ENCODE assay signal across 10 mouse cellular contexts in the genomic region with DNA sequence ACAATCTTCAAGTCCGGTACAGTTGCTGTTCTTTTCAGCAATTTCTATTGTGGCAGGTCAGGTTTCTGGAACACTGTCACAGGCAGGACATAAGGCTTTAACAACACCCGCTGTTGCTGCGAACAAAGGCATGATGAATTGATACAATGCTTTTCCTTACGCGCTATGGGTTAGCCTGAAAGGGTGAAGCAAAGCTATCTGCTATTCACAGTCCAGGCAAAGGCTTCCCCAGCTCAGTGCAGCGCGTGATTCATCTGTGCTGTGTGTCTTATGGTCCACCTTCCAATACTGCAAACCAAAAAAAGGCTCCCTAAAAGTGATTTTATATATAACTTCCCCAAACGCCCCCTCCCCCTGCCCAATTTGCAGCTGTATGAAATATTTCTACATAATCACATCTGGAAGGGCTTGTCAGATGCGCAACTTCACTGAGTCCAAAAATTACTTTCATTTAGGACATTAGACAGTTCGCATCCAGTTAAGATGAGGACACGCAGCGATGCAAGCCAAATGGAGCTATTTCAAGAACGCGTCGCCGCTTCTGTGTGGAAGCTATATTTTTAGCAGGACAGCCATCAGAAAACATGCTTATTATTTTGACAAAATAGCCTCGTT.
A peak's percentile ranks its signal among the peaks of the same experiment; 100 is the strongest.
DNase-seq lines count a peak whose midpoint lies in the region; ATAC-seq and TF ChIP-seq lines count a peak whose summit lies in the region.
"Had no signal": no experiment of that assay in that cellular context is flagged by ENCODE, and none has a peak within 500 bp of the region (broad histone marks: within the 10 kb centered on the region; RNA-seq: fewer than 3 reads in every experiment).

No protein-coding gene starts in this region.

- H3K4me1 ChIP-seq in lung, embryonic 14.5 days (ENCODE audit: insufficient read depth) = no peaks in the 10 kb centered on the region
- H3K4me1 ChIP-seq in lung, adult 2 months (ENCODE audit: control insufficient read depth, insufficient read depth, low read length) = no peaks in the 10 kb centered on the region
- H3K4me1 ChIP-seq in lung, postnatal 0 days (ENCODE audit: insufficient read depth, low read depth, low read length) = no peaks in the 10 kb centered on the region
- peaks cover 7% of the 10 kb centered on the region for H3K4me1 ChIP-seq in stomach, embryonic 16.5 days (ENCODE audit: control insufficient read depth, insufficient read depth, low read length)
- H3K4me1 ChIP-seq: megakaryocyte, embryonic 14.5 days had no signal

- ATAC-seq in lung, embryonic 14.5 days (ENCODE audit: insufficient read depth) = peak; percentile 41; the same call in 1 of the 2 replicates
- no peak for ATAC-seq in lung, postnatal 0 days
- ATAC-seq in stomach, embryonic 16.5 days (ENCODE audit: insufficient read depth, low FRiP score) = 0 out of 2 replicates have a peak, but pooled peaks have one; percentile 33

- no peak for DNase-seq in gastrocnemius, adult 2 months
- DNase-seq in gastrocnemius, adult 18-20 months (ENCODE audit: low spot score) = no peak
- peak; percentile 65 for DNase-seq in lung, embryonic 14.5 days
- no peak for DNase-seq in lung, adult 2 months
- DNase-seq in lung, postnatal 0 days (ENCODE audit: low spot score) = peak; percentile 43
- no peak for DNase-seq in cerebellum, adult 9-10 months
- DNase-seq in MN1 (ENCODE audit: low spot score) = no peak

- no peaks in the 10 kb centered on the region for H3K36me3 ChIP-seq in lung, embryonic 14.5 days (ENCODE audit: insufficient read depth)
- no peaks in the 10 kb centered on the region for H3K36me3 ChIP-seq in lung, postnatal 0 days (ENCODE audit: insufficient read depth, low read length)
- H3K36me3 ChIP-seq in stomach, embryonic 16.5 days (ENCODE audit: control insufficient read depth, insufficient read depth, low read length) = no peaks in the 10 kb centered on the region

- no peak overlapping the region for H3K27ac ChIP-seq in gastrocnemius, adult 2 months
- H3K27ac ChIP-seq in lung, embryonic 14.5 days (ENCODE audit: low read depth) = no peak overlapping the region
- no peak overlapping the region for H3K27ac ChIP-seq in lung, postnatal 0 days (ENCODE audit: low read length)
- H3K27ac ChIP-seq in stomach, embryonic 16.5 days (ENCODE audit: low read length) = no peak overlapping the region

- H3K27me3 ChIP-seq in lung, embryonic 14.5 days (ENCODE audit: insufficient read depth, low read length) = no peaks in the 10 kb centered on the region
- H3K27me3 ChIP-seq in lung, postnatal 0 days (replicated peaks; ENCODE audit: insufficient read depth, low read length) = no peaks in the 10 kb centered on the region
- H3K27me3 ChIP-seq in stomach, embryonic 16.5 days (ENCODE audit: control insufficient read depth, insufficient read depth, low read length) = no peaks in the 10 kb centered on the region
- H3K27me3 ChIP-seq: megakaryocyte, embryonic 14.5 days had no signal

- intact Hi-C loops in gastrocnemius, adult 2 months (cut with DNase I) = no loop called here

- no peak for TF ChIP-seq CTCF in gastrocnemius, adult 2 months (IDR thresholded peaks at IDR 0.05)
- TF ChIP-seq CTCF in lung, embryonic 14.5 days (IDR thresholded peaks at IDR 0.05; ENCODE audit: low read depth) = no peak
- no peak for TF ChIP-seq CTCF in lung, adult 2 months (IDR thresholded peaks at IDR 0.05; ENCODE audit: insufficient read depth, low read length)
- TF ChIP-seq CTCF in lung, postnatal 0 days (IDR thresholded peaks at IDR 0.05) = no peak

- H3K4me2 ChIP-seq in lung, embryonic 14.5 days = peak overlapping the region; percentile 37
- peak overlapping the region; percentile 29; the same call in 1 of the 2 replicates for H3K4me2 ChIP-seq in lung, postnatal 0 days (replicated peaks; ENCODE audit: low read depth, low read length)
- H3K4me2 ChIP-seq in stomach, embryonic 16.5 days (ENCODE audit: low read depth, low read length) = peak overlapping the region; percentile 41

- no peaks in the 10 kb centered on the region for H3K9me3 ChIP-seq in lung, embryonic 14.5 days (ENCODE audit: low read depth, low read length)
- no peaks in the 10 kb centered on the region for H3K9me3 ChIP-seq in lung, postnatal 0 days (ENCODE audit: low read length)
- no peaks in the 10 kb centered on the region; the same call in 1 of the 2 replicates for H3K9me3 ChIP-seq in stomach, embryonic 16.5 days (replicated peaks; ENCODE audit: control insufficient read depth, low read length)

- no peak for TF ChIP-seq POLR2A in lung, adult 2 months (IDR thresholded peaks at IDR 0.05; ENCODE audit: borderline replicate concordance, extremely low read depth, low read depth, low read length)

- WGBS in lung, embryonic 14.5 days = 45% methylated on average over 17 of the region's 17 CpGs
- WGBS in lung, adult 2 months = 67% methylated on average over 17 of the region's 17 CpGs
- 60% methylated on average over 17 of the region's 17 CpGs for WGBS in lung, postnatal 0 days
- 56% methylated on average over 17 of the region's 17 CpGs for WGBS in stomach, embryonic 16.5 days

- no peak overlapping the region for H3K9ac ChIP-seq in lung, embryonic 14.5 days
- H3K9ac ChIP-seq in lung, postnatal 0 days (replicated peaks; ENCODE audit: low read depth) = no peak overlapping the region
- H3K9ac ChIP-seq in stomach, embryonic 16.5 days (ENCODE audit: low read length) = no peak overlapping the region

- TF ChIP-seq EP300 in lung, postnatal 0 days (IDR thresholded peaks at IDR 0.05) = no peak

- peak overlapping the region; percentile 8 for H3K4me3 ChIP-seq in gastrocnemius, adult 2 months
- H3K4me3 ChIP-seq in lung, embryonic 14.5 days (ENCODE audit: low read depth, low read length) = no peak overlapping the region
- no peak overlapping the region for H3K4me3 ChIP-seq in lung, adult 2 months (replicated peaks; ENCODE audit: extremely low read depth, low read depth, low read length)
- no peak overlapping the region; the same call in 1 of the 2 replicates for H3K4me3 ChIP-seq in lung, postnatal 0 days (ENCODE audit: low read depth, low read length)
- H3K4me3 ChIP-seq in stomach, embryonic 16.5 days (replicated peaks; ENCODE audit: low read length) = peak overlapping the region; percentile 18
- H3K4me3 ChIP-seq: erythroblast, embryonic 14.5 days; megakaryocyte, embryonic 14.5 days had no signal

Comparison
In these comparisons a context has a peak if more than half of its experiments do, and no peak if none do; other contexts are left out.
1. DNase-seq: peak in lung, embryonic 14.5 days (single experiment) and lung, postnatal 0 days (single experiment); none in gastrocnemius, adult 2 months (single experiment), gastrocnemius, adult 18-20 months (single experiment), lung, adult 2 months (single experiment), cerebellum, adult 9-10 months (single experiment) and MN1 (single experiment).
2. H3K4me3 ChIP-seq: peak in gastrocnemius, adult 2 months (single experiment) and stomach, embryonic 16.5 days (single experiment); none in lung, embryonic 14.5 days (single experiment), lung, adult 2 months (single experiment) and lung, postnatal 0 days (single experiment).
3. Peak in every context shown above with its lines, with median percentiles within 50 percentile points of each other: H3K4me2 ChIP-seq.